Mouse (Mus musculus): ENCODE measurements around the gene Nek6. TPM values are rescaled to one million over a fixed set of nuclear protein-coding genes. Genes with fewer than 3 reads are reported as not detected.
A peak's percentile ranks its signal among the peaks of the same experiment; 100 is the strongest.

Nek6 gene
- polyA plus RNA-seq, 2 experiments: 9.7 to 25.2 TPM

DNA sequence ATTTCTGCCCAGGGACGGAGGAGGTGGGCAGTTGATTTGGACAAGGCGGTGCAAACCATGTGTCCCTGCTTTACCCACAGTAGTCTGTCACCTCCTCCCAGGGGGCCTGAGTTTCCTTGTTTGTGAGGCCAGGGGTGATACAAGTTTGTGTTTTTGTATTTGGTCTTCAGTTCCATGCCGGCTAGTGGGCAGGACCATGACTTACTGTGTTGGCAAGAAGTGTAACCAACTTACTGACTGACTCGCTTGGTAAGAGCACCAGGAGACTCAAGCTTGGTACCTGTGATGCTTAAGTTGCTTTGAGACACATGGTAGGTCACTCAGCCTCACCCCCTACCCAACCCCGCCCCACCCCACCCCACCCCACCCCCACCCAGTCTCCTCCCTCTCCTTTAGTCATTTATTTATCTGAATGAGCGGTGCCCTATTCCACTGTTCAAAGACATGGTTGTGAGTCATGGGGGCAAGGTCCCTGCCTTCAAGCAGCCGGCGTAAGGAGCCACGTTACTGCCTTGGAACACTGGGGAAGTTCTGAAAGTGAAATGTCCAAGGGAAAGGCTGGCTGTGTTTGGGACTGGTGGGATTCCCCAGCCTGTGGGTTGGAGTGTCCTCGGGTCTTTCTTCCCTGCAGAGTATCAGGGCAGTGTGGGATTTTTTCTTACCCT, 12.5 kb downstream of the Nek6 start:
- H3K4me3 ChIP-seq (ENCODE audit: insufficient read depth in 1 of 2, low read depth in 2 of 2, low read length in 2 of 2): no peak overlapping the region
- DNase-seq (ENCODE audit: low read depth in 3 of 3, low spot score in 3 of 3) (no peak), ATAC-seq (ENCODE audit: insufficient read depth) (no peak)
- TF ChIP-seq EP300 (IDR thresholded peaks at IDR 0.05; ENCODE audit: low read depth): no peak
- TF ChIP-seq CTCF (IDR thresholded peaks at IDR 0.05; ENCODE audit: low read depth): no peak
- no peak overlapping the region for H3K9ac ChIP-seq (replicated peaks)
- H3K27ac ChIP-seq: no peak overlapping the region
- peaks cover 5 to 15% of the 10 kb centered on the region in 2 experiments for H3K4me1 ChIP-seq (replicated peaks; ENCODE audit: control insufficient read depth in 2 of 2, insufficient read depth in 2 of 2, low read length in 1 of 2)
- WGBS (ENCODE audit: insufficient replicate concordance): 66% methylated on average over 10 of the region's 10 CpGs
- no peaks in the 10 kb centered on the region for H3K36me3 ChIP-seq (replicated peaks; ENCODE audit: control insufficient read depth, insufficient read depth, low read depth)
- no peak overlapping the region for H3K4me2 ChIP-seq (ENCODE audit: low read depth)
- no peaks in the 10 kb centered on the region for H3K9me3 ChIP-seq (ENCODE audit: control insufficient read depth, low read length)
- no peaks in the 10 kb centered on the region for H3K27me3 ChIP-seq (ENCODE audit: control insufficient read depth, insufficient read depth, low read length)

DNA sequence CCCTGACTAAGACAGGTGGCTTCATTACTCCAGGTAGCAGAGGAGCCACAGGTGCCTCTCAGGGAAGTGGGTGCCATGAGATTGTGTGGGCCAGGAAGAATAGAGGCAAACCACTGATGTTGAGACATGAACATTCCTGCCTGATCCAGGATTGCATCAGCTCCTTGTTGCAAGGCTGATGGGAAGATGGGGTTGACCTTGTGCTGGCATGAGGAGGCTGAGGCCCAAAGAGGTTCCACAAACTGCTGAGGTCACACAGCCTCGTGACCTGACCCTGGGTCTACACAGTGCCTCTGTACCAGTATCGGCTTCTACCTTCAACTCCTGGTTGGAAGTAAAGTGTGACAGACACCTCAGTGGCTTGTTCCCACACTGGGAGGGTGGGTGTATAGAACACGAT, 13.6 kb downstream of the Nek6 start:
- Histone ChIP-seq H3K4me3 (ENCODE audit: insufficient read depth in 1 of 2, low read depth in 2 of 2, low read length in 2 of 2) (no peak overlapping the region), H3K27me3 (ENCODE audit: control insufficient read depth, insufficient read depth, low read length) (no peaks in the 10 kb centered on the region), H3K36me3 (replicated peaks; ENCODE audit: control insufficient read depth, insufficient read depth, low read depth) (no peaks in the 10 kb centered on the region), H3K9me3 (ENCODE audit: control insufficient read depth, low read length) (no peaks in the 10 kb centered on the region), H3K9ac (replicated peaks) (no peak overlapping the region), H3K27ac (no peak overlapping the region), H3K4me1 (replicated peaks; ENCODE audit: control insufficient read depth in 2 of 2, insufficient read depth in 2 of 2, low read length in 1 of 2) (peaks cover 13 to 23% of the 10 kb centered on the region in 2 experiments), H3K4me2 (ENCODE audit: low read depth) (no peak overlapping the region)
- DNase-seq (ENCODE audit: low read depth in 3 of 3, low spot score in 3 of 3): no peak
- no peak for ATAC-seq (ENCODE audit: insufficient read depth)
- TF ChIP-seq CTCF (IDR thresholded peaks at IDR 0.05; ENCODE audit: low read depth) (no peak), EP300 (IDR thresholded peaks at IDR 0.05; ENCODE audit: low read depth) (no peak)
- 64% methylated on average over 3 of the region's 3 CpGs for WGBS (ENCODE audit: insufficient replicate concordance)

DNA sequence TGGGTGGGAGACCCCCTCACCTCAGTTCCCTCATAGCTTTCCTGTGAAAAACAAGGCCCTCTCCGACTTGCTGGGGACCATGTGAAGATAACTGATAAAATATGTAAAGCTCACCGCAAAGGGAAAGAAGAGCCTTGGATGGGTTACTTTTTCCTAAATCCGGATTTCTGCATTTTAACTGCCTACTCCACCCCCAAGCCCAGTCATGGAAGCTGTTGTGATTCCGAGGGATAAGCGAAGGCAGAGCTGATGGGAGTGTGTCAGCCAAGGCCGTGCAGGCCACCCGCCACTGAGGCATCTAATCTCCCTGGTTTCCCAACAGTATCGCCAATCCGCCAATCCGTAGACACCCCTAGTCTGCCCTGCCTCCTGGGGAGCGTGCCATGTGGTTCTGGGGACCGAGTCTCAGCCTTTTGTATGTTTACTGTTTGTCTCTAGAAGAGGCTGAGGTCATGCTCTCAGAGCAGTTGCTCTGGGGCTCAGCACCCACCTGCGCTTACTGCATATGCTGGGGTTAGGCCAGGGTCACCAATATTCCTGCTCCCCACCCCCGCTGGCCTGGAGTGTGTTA, 18.2 kb downstream of the Nek6 start:
- ATAC-seq (ENCODE audit: insufficient read depth) (no peak), DNase-seq (ENCODE audit: low read depth in 3 of 3, low spot score in 3 of 3) (no peak)
- TF ChIP-seq EP300 (IDR thresholded peaks at IDR 0.05; ENCODE audit: low read depth): no peak
- WGBS (ENCODE audit: insufficient replicate concordance): 75% methylated on average over 14 of the region's 14 CpGs
- Histone ChIP-seq H3K9ac (replicated peaks) (peak overlapping the region; percentile 77; the same call in 1 of the 2 replicates), H3K4me1 (replicated peaks; ENCODE audit: control insufficient read depth in 2 of 2, insufficient read depth in 2 of 2, low read length in 1 of 2) (peaks cover 53 to 60% of the 10 kb centered on the region in 2 experiments), H3K27me3 (ENCODE audit: control insufficient read depth, insufficient read depth, low read length) (no peaks in the 10 kb centered on the region), H3K9me3 (ENCODE audit: control insufficient read depth, low read length) (no peaks in the 10 kb centered on the region), H3K4me3 (ENCODE audit: insufficient read depth in 1 of 2, low read depth in 2 of 2, low read length in 2 of 2) (no peak overlapping the region), H3K36me3 (replicated peaks; ENCODE audit: control insufficient read depth, insufficient read depth, low read depth) (no peaks in the 10 kb centered on the region), H3K27ac (peak overlapping the region; percentile 80), H3K4me2 (ENCODE audit: low read depth) (no peak overlapping the region; the same call in 1 of the 2 replicates)

DNA sequence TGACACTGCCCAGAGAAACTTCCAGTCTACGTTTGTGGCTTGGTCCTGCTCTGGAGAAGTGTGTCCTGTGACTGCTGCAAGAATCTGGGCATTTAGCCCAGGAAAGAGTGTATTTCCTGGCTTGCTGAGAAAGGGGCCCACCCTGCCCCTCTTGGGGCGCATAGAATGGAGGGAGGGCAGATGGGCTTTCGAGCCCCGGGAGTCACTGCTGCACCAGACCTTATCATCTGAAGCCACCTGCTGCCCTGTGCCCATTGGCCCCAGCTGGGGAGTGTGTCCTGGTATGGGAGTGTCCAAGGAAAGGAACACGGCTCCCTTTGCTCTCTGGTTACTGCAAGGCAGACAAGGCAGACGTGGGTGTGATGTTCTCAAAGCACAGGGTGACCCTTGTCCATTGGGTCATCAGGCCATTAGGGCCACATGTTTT, 19.5 kb downstream of the Nek6 start:
- no peaks in the 10 kb centered on the region for H3K9me3 ChIP-seq (ENCODE audit: control insufficient read depth, low read length)
- H3K9ac ChIP-seq (replicated peaks): peak overlapping the region; percentile 77
- H3K27ac ChIP-seq: peak overlapping the region; percentile 80
- DNase-seq (ENCODE audit: low read depth in 3 of 3, low spot score in 3 of 3): peak; percentile 91 to 93 (median 92)
- H3K36me3 ChIP-seq (replicated peaks; ENCODE audit: control insufficient read depth, insufficient read depth, low read depth): no peaks in the 10 kb centered on the region
- peak overlapping the region; percentile 88 for H3K4me2 ChIP-seq (ENCODE audit: low read depth)
- peaks cover 66 to 70% of the 10 kb centered on the region in 2 experiments for H3K4me1 ChIP-seq (replicated peaks; ENCODE audit: control insufficient read depth in 2 of 2, insufficient read depth in 2 of 2, low read length in 1 of 2)
- H3K27me3 ChIP-seq (ENCODE audit: control insufficient read depth, insufficient read depth, low read length): no peaks in the 10 kb centered on the region
- peak overlapping the region; percentile 19 to 49 for H3K4me3 ChIP-seq (ENCODE audit: insufficient read depth in 1 of 2, low read depth in 2 of 2, low read length in 2 of 2)
- no peak; the same call in 1 of the 2 replicates for TF ChIP-seq CTCF (IDR thresholded peaks at IDR 0.05; ENCODE audit: low read depth)
- TF ChIP-seq EP300 (IDR thresholded peaks at IDR 0.05; ENCODE audit: low read depth): peak; percentile 96
- peak; percentile 91 for ATAC-seq (ENCODE audit: insufficient read depth)
- 10% methylated on average over 6 of the region's 6 CpGs for WGBS (ENCODE audit: insufficient replicate concordance)

DNA sequence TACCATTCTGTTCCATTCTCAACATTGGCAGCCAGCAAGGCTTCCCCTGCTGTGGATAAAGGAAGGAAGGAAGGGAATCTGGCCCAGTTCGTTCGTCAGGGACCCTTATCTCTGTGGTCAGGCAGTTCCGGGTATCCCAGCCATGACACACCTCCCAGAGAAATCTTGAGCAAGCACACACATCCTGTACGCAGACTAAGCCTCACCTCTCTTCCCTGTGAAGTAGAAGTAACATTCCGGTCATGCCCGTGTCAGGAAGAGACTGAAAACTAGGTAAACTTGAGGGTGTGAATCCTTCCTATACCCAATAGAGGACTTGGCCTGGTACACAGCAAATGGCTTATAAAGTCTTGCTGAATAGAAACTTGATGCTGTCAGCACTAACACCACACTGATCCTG, 21.9 kb downstream of the Nek6 start:
- H3K9ac ChIP-seq (replicated peaks): peak overlapping the region; percentile 1; the same call in 1 of the 2 replicates
- H3K4me3 ChIP-seq (ENCODE audit: insufficient read depth in 1 of 2, low read depth in 2 of 2, low read length in 2 of 2): peak overlapping the region; percentile 4 to 45; a peak in 3 of 4 replicates
- DNase-seq (ENCODE audit: low read depth in 3 of 3, low spot score in 3 of 3): peak; percentile 71 to 78 (median 73)
- H3K4me2 ChIP-seq (ENCODE audit: low read depth): peak overlapping the region; percentile 88
- H3K27ac ChIP-seq: peak overlapping the region; percentile 80
- ATAC-seq (ENCODE audit: insufficient read depth): peak; percentile 48
- no peaks in the 10 kb centered on the region for H3K36me3 ChIP-seq (replicated peaks; ENCODE audit: control insufficient read depth, insufficient read depth, low read depth)
- no peaks in the 10 kb centered on the region for H3K9me3 ChIP-seq (ENCODE audit: control insufficient read depth, low read length)
- 4% methylated on average over 6 of the region's 6 CpGs for WGBS (ENCODE audit: insufficient replicate concordance)
- TF ChIP-seq CTCF (IDR thresholded peaks at IDR 0.05; ENCODE audit: low read depth): no peak
- TF ChIP-seq EP300 (IDR thresholded peaks at IDR 0.05; ENCODE audit: low read depth): peak; percentile 81
- H3K4me1 ChIP-seq (replicated peaks; ENCODE audit: control insufficient read depth in 2 of 2, insufficient read depth in 2 of 2, low read length in 1 of 2): peaks cover 81 to 88% of the 10 kb centered on the region in 2 experiments
- H3K27me3 ChIP-seq (ENCODE audit: control insufficient read depth, insufficient read depth, low read length): no peaks in the 10 kb centered on the region

Measured in liver, embryonic 14.5 days (tissue).